Mouse (Mus musculus) WW6 (cell line): ENCODE measurements around the gene Lrrc75a.

ENCODE experiments used
- DNase-seq: peaks from one replicate; pipeline ENCODE4 v3.0.0-alpha.2; 2013; ENCODE audit warnings: low read depth, low spot score

Gene Lrrc75a

GRCm38 (mm10) chr11:62591904-62592575, 56.3 kb downstream of the Lrrc75a start:
- no peak for DNase-seq

DNA sequence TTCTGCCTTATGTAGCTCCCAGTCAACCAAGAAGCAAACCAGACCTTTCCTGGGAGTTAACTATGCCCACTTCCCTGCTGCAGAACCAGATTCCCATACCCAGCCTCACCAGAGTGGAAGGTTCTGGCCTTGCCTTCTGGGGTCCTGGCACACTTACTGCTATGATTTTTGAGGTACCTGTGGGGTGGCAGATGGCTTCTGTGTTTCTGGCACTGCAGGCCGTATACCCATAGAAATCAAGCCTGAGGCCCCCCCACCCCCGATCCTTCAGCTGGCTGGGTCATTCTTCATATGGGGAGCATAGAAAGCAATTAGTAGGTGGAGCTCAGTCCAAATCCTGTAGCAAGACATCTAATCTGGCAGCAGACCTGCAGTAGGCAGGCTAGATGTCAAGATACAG, 57.3 kb downstream of the Lrrc75a start:
- no peak for DNase-seq

GRCm38 (mm10) chr11:62589391-62589790, 58.9 kb downstream of the Lrrc75a start:
- DNase-seq: no peak

GRCm38 (mm10) chr11:62587034-62587433, 61.3 kb downstream of the Lrrc75a start:
- DNase-seq: no peak

DNA sequence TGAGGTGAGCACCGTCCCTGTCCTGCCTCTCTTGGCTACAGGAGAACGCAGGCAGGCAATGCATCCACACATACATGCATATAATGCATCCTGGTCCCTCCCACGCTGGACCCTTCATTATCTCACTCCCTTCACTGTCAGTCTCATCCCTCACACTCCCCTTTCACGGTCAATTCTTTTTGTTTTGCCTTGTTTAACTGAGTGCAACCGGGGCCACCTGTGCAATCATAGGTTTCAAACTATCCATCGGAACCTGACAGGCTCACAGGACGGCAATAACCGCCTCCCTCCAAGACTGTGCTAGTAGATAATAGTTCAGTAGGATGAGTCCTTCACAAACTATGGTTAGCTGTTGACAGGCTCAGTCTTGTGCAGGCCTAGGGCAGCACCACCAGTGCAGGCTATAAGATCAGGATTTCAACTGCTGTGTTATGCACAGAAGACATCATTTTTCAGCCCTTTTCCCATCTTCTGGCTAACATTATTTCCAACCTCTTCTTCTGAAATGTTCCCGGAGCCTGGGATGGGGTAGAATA, 63.6 kb downstream of the Lrrc75a start:
- DNase-seq: no peak

DNA sequence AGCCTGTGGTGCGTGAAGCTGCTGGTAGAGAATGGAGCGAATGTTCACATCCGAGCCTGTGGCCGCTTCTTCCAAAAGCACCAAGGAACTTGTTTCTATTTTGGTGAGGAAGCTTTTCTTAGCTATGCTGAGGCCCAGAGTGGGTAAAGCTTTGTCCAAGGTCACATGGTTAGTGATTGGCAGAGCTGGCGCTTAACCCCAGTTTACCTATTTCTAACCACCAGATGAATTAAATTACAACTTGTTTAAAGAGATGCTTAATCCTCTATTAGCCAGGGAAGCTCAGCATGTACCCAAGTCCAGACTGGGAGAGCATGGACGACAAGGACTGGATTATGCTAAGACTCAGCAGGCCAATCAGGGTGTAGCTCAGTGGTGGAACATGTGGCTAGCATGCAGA, 65.3 kb downstream of the Lrrc75a start:
- DNase-seq: no peak

- no peak for DNase-seq
These were observed 71.7 kb downstream of the Lrrc75a start for GRCm38 (mm10) chr11:62576530-62577152.

GRCm38 (mm10) chr11:62575659-62576438, 72.5 kb downstream of the Lrrc75a start:
- DNase-seq: no peak

DNA sequence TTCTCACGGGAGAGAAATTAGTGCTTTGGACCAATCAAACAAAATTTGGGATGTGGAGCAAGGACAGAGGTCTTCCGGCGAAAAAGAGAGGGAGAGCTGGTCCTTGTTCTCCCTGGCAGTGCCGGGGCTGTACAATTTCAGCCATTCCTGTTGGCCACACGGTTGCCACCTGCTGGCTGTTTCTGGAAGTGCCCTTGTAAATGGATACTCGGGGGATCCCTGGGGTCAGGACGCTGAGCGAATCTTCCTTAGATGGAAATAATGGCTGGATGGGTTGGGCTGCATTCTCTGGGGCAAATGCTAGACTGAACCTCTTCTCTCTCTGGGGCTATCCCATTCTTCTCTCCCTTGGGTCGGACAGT, 73.0 kb downstream of the Lrrc75a start:
- peak; percentile 83 for DNase-seq

- no peak for DNase-seq
These were observed 73.6 kb downstream of the Lrrc75a start for GRCm38 (mm10) chr11:62574703-62575085.

DNA sequence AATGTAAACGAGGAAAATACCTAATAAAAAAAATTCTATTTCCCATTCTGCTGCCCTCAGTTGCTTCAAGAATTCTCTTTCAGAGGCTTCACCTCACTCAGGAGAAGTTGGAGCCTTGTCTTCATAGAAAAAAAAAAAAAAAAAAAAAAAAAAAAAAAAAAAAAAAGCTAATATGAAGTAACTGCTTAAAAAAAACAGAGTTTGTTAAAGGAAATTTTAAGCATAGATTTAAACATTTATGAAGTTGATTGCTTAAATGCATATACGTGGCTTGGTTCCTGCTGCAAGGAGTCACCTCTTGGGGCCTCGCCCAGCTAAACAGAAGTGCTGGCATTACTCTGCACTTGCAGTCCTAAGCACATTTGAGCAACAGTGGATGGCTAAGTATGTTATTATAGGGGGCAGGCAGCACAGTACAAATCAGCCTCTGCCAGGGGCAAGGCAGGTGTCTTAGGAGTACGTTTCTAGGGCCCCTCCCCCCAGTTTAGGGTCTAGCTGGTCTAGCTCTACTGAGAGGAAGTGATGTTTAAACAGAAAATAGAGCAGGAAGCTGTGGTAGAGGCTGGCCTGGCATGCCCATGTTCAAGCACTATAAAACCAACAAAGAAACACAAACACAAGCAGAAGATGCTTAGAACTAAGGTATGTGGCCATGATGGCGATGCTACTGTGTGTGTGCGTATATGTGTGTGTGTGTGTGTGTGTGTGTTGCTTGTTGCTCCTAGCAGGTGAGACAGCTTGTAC, 74.2 kb downstream of the Lrrc75a start, which contains the start of gene Trpv2:
TSS of gene Trpv2 (plus strand) at position 528 of the 744 bp plus-strand sequence.
- DNase-seq: no peak

GRCm38 (mm10) chr11:62568300-62568699, 80.0 kb downstream of the Lrrc75a start:
- DNase-seq: no peak

GRCm38 (mm10) chr11:62566211-62566610, 82.1 kb downstream of the Lrrc75a start:
- DNase-seq: no peak

GRCm38 (mm10) chr11:62565747-62566146, 82.6 kb downstream of the Lrrc75a start:
- no peak for DNase-seq

DNA sequence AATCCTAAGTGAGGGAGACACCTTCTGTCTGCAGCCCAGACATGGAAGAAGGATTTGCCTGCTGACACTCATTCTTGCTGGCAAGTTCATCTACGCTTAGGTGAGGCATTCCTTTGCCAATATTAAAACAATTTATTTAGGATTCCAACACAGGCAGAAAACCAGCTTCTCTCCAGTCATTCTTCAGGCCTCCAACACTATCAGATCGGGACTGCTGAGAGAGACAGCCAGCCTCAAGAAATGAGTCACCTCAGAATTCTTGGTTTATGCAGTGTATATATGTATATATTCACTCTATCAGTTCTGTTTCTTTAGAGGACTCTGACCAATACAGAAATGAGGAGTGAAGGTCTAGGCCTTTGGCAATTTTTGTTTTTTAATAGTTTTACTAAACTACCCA, 84.7 kb downstream of the Lrrc75a start:
- no peak for DNase-seq

- no peak for DNase-seq
These were observed 87.8 kb downstream of the Lrrc75a start for GRCm38 (mm10) chr11:62560463-62561016.

DNA sequence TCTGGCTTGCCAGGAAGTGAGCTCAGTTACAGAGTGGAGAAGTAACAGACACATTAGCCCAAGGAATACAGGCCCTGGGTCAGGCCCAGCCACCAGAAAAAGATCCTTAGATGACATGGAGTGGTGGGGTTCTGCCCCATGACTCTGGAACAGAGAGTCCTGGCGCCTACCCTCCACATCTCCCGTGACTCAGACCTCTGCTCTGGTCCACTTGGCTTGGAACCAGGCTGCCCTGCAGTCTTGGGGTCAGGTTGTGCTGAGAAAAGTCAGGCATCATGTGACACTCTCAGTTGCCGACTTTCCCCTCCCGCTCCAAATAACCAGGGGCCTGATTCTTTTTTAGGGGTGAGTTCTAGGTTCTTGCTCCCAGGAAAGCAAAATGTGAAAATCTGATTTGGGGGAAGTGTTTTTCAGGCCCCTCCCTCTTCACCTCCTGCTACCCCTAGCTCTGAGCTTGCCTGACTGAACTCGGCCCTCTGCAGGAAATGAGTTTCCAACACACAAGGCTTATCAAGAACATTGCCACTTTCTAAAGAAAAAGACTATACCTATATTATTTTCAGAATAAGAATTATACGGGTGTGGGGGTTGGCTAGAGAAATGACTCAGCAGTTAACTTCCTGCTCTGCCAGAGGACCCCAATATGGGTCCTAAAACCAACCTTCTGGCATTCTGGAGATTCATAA, 89.2 kb downstream of the Lrrc75a start:
- no peak for DNase-seq

DNA sequence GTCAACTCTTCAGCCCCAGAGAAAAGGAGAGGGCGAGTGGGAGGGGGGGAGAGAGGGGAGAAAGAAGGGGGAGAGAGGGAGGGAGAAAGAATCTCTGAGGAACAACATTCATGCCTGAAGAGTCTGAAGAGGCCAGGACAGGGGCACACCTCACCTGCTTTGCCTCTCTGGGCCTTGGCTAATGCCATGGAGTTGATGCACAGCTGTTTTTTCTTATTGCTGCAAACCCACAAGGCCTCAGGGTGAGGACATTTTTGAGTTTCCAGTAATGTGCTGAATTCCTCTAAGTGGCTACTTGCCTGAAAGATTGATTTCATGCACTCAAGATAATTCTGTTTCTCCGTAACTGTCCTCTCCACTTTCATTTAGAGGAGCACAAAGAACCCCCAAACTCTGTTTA, 90.2 kb downstream of the Lrrc75a start:
- DNase-seq: no peak

DNA sequence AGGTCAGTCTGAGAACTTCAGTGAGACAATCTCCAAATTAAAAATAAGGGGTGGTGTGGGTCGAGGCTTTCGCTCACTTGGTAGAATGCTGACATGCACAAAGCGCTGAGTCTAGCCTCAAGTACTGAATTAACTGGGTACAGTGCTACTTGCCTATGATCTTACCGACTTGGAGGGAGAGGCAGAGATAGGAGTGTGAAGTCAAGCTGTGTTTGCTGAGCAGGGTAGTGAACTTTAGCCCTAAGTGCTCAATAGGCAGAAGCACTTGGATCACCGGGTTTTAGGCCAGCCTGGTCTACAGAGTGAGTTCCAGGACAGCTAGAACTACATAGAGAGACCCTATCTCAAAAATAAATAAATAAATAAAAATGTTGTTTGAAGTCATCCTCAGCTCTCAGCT, 91.1 kb downstream of the Lrrc75a start:
- DNase-seq: no peak

GRCm38 (mm10) chr11:62555896-62556412, 92.4 kb downstream of the Lrrc75a start:
- DNase-seq: no peak
